Mouse (Mus musculus) heart, embryonic 16.5 days (tissue): ENCODE data around the gene Slc23a2. TPM values are rescaled to one million over a fixed set of nuclear protein-coding genes. Genes with fewer than 3 reads are reported as not detected.

Experiments used
- ATAC-seq: fragments of 200-750 bp; cut with Nextera tagmentation; replicated peaks from 2 replicates; pipeline ENCODE4 v1.8.0; 2017; ENCODE audit warnings: moderate number of reproducible peaks; ENCODE audit not compliant: insufficient read depth, low FRiP score; ENCODE audit errors: extremely low read depth
- H3K27ac ChIP-seq: fragments of 300-500 bp; sonication (generic); 2 replicates; pipeline ENCODE4 v1.5.1; 2014; ENCODE audit warnings: mild to moderate bottlenecking, low read length, control low read depth, moderate library complexity
- H3K27me3 ChIP-seq: fragments of 300-500 bp; sonication (generic); 2 replicates; pipeline ENCODE4 v1.6.1; 2014; ENCODE audit warnings: low read length, mixed read lengths; ENCODE audit not compliant: control insufficient read depth, insufficient read depth
- H3K36me3 ChIP-seq: fragments of 300-500 bp; sonication (generic); 2 replicates; pipeline ENCODE4 v1.6.1; 2014; ENCODE audit not compliant: control insufficient read depth, insufficient read depth
- H3K4me1 ChIP-seq: fragments of 300-500 bp; sonication (generic); 2 replicates; pipeline ENCODE4 v1.6.1; 2014; ENCODE audit warnings: low read length, mixed read lengths; ENCODE audit not compliant: control insufficient read depth, insufficient read depth
- H3K4me2 ChIP-seq: fragments of 300-500 bp; sonication (generic); 2 replicates; pipeline ENCODE4 v1.6.1; 2014; ENCODE audit warnings: low read depth, mild to moderate bottlenecking, control low read depth, low read length
- H3K4me3 ChIP-seq: fragments of 300-500 bp; sonication (generic); 2 replicates; pipeline ENCODE4 v1.5.1; 2014; ENCODE audit warnings: mild to moderate bottlenecking, control low read depth, low read length
- H3K9ac ChIP-seq: fragments of 300-500 bp; sonication (generic); 2 replicates; pipeline ENCODE4 v1.6.1; 2014; ENCODE audit warnings: low read length, control low read depth
- H3K9me3 ChIP-seq: fragments of 300-500 bp; sonication (generic); replicated peaks from 2 replicates; pipeline ENCODE4 v1.6.1; 2016; ENCODE audit warnings: low read length; ENCODE audit not compliant: control insufficient read depth
- WGBS: fragments of 180-500 bp; shearing (Covaris S2); extraction: QIAGEN DNeasy Blood & Tissue Kit; methylation state at CpG from one replicate; pipeline ENCODE4 v1.1.7; 2014; 5-methylcytosine and 5-hydroxymethylcytosine counted together
- polyA plus RNA-seq: library from polyadenylated mRNA; unstranded; fragments of >200 nt; fragmentation: Nextera tagmentation; extraction: Ambion mirVana; gene quantifications from 2 replicates; pipeline ENCODE4 v1.2.1, GENCODE M21; 2015

The Slc23a2 gene
- polyA plus RNA-seq, 1 experiment from 2014 or later, result 9.5 TPM

DNA sequence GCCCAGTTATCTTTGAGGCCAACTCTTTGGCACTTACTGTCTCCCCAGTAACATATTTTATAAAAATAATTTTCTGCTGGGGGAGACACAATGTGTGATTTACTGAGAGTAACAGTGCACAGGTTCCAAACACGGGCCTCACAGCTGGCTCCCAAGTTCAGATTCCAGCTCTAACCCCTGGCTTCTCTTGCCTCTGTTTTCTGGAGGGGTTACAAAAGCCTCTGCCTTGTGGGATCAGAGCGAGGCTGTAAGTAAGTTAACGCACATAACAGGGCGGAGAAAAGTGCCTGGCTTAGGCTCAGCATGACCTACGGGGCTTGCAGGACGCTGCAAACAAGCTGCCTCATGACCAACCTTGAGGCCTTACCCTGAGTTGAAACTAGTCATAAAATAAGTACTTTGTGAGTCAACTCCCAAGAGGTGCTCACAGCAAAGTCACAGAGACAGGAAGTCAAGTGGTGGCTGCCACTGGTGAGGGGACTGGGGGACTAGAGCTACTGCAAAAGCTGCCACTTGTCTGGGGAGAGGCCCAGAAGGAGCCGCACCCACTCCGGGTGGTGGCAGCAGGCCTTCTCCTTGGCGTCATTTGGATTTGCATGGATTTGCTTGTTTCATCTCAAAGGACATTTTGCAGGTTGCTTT is 140.3 kb downstream of the Slc23a2 start:
- H3K4me2 ChIP-seq, result no peak overlapping the region
- H3K4me1 ChIP-seq, result peaks cover 16% of the 10 kb centered on the region
- H3K9me3 ChIP-seq, result no peaks in the 10 kb centered on the region
- WGBS, result 83% methylated on average over 9 of the region's 9 CpGs
- no peak overlapping the region for H3K4me3 ChIP-seq
- H3K27ac ChIP-seq, result no peak overlapping the region
- no peaks in the 10 kb centered on the region for H3K27me3 ChIP-seq
- no peak overlapping the region for H3K9ac ChIP-seq
- 0 out of 2 replicates have a peak, but pooled peaks cover 5% of the 10 kb centered on the region for H3K36me3 ChIP-seq
- ATAC-seq, result no peak

DNA sequence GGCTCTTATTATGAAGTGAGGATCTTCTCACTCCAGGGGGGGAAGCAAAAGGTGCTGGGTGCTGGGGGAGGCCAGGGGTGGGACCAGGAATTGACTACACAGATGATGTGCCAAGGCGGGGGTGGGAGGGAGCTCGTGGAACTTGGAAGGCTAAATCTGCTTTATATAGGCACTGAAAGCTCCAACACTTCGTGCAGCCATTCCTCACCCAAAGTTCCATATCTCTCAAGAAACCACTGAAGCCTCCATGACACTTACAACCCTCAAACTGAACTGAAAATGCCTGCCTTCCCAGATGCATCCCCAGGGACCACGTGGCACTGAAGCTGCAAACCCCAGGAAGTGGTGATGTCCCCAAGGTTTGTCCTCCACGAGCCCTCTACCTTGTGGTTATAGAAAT is 141.0 kb downstream of the Slc23a2 start:
- Histone ChIP-seq H3K9me3 (no peaks in the 10 kb centered on the region), H3K36me3 (0 out of 2 replicates have a peak, but pooled peaks cover 4% of the 10 kb centered on the region), H3K4me1 (peaks cover 16% of the 10 kb centered on the region), H3K27ac (no peak overlapping the region), H3K4me3 (no peak overlapping the region), H3K4me2 (no peak overlapping the region), H3K27me3 (no peaks in the 10 kb centered on the region), H3K9ac (no peak overlapping the region)
- 71% methylated on average over 5 of the region's 5 CpGs for WGBS
- no peak for ATAC-seq

Other genes starting within 250 kb of the Slc23a2 start
- gene Prnp, start 235.2 kb downstream of the Slc23a2 start, polyA plus RNA-seq, result 112 and 115 TPM in 2 replicates
- not detected in 2 replicates for gene Prn, start 235.2 kb downstream of the Slc23a2 start, polyA plus RNA-seq
- gene Prnd, start 194.2 kb downstream of the Slc23a2 start, polyA plus RNA-seq, result 22.7 and 25.2 TPM in 2 replicates
- 10.6 and 12.5 TPM in 2 replicates for gene Rassf2, start 114.8 kb downstream of the Slc23a2 start, polyA plus RNA-seq
- 37.3 and 46.5 TPM in 2 replicates for gene Tmem230, start 102.7 kb upstream of the Slc23a2 start, polyA plus RNA-seq
- 151 and 206 TPM in 2 replicates for gene Pcna, start 108.2 kb upstream of the Slc23a2 start, polyA plus RNA-seq
- 24.6 and 28.2 TPM in 2 replicates for gene Cds2, start 118.0 kb upstream of the Slc23a2 start, polyA plus RNA-seq
- 0.91 and 1.5 TPM in 2 replicates for gene Prokr2, start 240.3 kb upstream of the Slc23a2 start, polyA plus RNA-seq